Mouse (Mus musculus) MEL (cell line): ENCODE measurements at regions not wholly inside any gene's neighbourhood (a gene's known extent, or its start where the extent isn't known, plus 50 kb on each side); places are given as distances from the start of the nearest gene placed in this dataset.

ENCODE experiments used
- BHLHE40 ChIP-seq: IDR thresholded peaks from 2 replicates; pipeline ENCODE4 v1.6.1; 2012; ENCODE audit warnings: low read depth, mild to moderate bottlenecking, inconsistent platforms, low read length, improper control_type of control experiment, borderline replicate concordance
- CTCF ChIP-seq, 3 experiments: IDR thresholded peaks in 2 of 3; conservative IDR thresholded peaks in 1 of 3; 2 replicates each; pipeline ENCODE4 v1.5.1; 2011 to 2012; ENCODE audit warnings: low read length in 3 of 3, low read depth in 2 of 3, mild to moderate bottlenecking in 2 of 3, improper control_type of control experiment in 1 of 3, inconsistent platforms in 1 of 3, mixed read lengths in 1 of 3, moderate library complexity in 1 of 3; ENCODE audit not compliant: control insufficient read depth in 1 of 3, insufficient read depth in 1 of 3, poor library complexity in 1 of 3, severe bottlenecking in 1 of 3
- KAT2A ChIP-seq: conservative IDR thresholded peaks from 2 replicates; pipeline ENCODE4 v1.6.1; 2012; ENCODE audit warnings: low read depth, low read length, improper control_type of control experiment, inconsistent platforms
- POLR2A ChIP-seq, 2 experiments: IDR thresholded peaks; 2 replicates each; pipeline ENCODE4 v1.6.1; 2011 to 2012; ENCODE audit warnings: low read length in 2 of 2, mild to moderate bottlenecking in 2 of 2, control low read depth in 1 of 2, improper control_type of control experiment in 1 of 2, low read depth in 1 of 2, moderate library complexity in 1 of 2; ENCODE audit not compliant: control insufficient read depth in 1 of 2, insufficient read depth in 1 of 2, poor library complexity in 1 of 2
- UBTF ChIP-seq: IDR thresholded peaks from 2 replicates; pipeline ENCODE4 v1.6.1; 2012; ENCODE audit warnings: low read depth, mild to moderate bottlenecking, inconsistent platforms, low read length, improper control_type of control experiment, moderate library complexity, borderline replicate concordance; ENCODE audit not compliant: insufficient read depth

- TF ChIP-seq CTCF (IDR thresholded peaks at IDR 0.05 in 2 of 3, conservative IDR thresholded peaks at IDR 0.05 in 1 of 3; ENCODE audit: control insufficient read depth in 1 of 3, insufficient read depth in 1 of 3, low read depth in 2 of 3, low read length in 3 of 3, poor library complexity in 1 of 3, severe bottlenecking in 1 of 3) (no peak), UBTF (no peak), BHLHE40 (no peak), KAT2A (no peak), POLR2A (IDR thresholded peaks at IDR 0.05; ENCODE audit: control insufficient read depth in 1 of 2, insufficient read depth in 1 of 2, low read depth in 1 of 2, low read length in 2 of 2, poor library complexity in 1 of 2) (no peak)
These were observed 270.9 kb upstream of the Sall1 start for GRCm38 (mm10) chr8:89314907-89315306.
